Mouse (Mus musculus) kidney, adult 8-10 months (tissue): ENCODE data around the gene Cdk18.

Experiments used
- DNase-seq, 2 experiments: peaks; one replicate each; pipeline ENCODE4 v3.0.0; 2022

Cdk18 gene

DNA sequence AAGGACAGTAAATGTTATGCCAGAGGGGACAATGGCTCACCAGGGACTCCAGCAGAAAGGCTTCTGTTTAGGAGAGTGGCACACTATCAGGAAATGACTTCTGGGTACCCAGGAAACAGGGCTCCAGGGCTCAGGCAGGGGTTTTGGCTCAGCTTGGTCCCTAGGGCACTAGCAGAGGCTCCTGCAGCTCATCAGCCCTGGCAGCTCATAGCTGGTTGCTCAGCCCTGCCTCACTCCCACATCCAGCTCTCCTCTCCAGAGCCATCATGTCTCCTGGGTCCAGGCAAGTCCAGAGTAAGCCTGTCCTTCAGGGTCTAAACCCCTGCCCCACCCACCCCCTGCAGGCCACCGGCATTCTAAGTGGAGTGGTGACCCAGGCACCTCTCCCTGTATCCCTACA is 28.1 kb downstream of the Cdk18 start:
- no peak for DNase-seq

DNA sequence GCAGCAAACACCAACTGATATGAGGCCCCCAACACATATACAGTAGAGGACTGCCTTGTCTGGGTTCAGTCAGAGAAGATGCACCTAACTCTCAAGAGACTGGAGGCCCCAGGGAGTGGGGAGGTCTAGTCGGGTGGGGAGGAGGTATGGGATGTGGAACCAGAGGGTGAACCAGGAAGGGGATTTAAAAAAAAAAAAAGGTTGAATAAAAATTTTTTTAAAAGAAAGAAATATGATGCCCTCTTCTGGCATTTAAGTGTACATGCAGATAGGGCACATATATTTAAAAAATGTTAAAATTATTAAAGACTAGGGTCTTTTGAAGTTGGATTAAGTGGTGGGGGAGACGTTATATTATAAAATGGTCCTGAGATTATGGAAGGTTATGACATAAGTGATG is 30.1 kb downstream of the Cdk18 start:
- no peak for DNase-seq

DNA sequence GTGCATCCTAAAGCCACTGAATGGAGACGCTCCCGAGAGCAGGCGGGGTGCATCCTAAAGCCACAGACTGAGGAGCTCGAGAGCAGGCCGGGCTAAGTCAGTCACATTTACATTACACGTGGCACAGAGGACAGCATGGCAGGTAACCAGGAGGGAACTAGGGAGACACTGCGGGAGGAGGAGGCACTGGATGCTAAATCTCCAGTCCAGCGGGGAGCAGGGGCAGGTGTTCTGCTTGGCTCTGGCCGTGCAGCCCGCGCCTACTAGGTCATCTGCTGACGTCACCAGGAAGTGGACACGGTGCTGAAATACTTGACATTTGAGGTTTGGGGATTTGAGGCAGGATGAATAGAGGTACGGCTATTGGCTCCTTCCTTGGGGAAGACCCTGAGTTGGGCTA is 35.1 kb downstream of the Cdk18 start:
- no peak for DNase-seq

- DNase-seq, result no peak
Measured at GRCm38 (mm10) chr1:132101953-132102697, 37.4 kb downstream of the Cdk18 start.

DNA sequence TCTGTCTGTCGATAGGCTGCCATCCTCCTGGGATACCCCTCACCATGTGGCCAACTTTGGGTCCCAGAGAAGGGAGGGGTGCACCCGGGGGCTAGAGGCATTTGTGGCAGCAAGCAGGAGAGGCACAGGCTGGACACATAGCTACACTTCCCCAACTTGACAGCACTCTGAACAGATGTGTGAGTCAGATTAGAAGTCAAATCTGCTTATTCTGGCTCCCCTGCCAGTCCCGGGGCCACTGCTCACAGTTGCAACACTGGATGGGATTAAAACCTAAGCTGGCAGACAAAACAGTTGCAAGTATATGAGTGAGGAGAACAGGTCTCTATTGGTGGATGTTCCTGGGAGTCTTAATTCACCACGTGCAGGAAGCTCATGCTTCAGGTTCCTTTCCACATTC is 39.7 kb downstream of the Cdk18 start:
- DNase-seq, result no peak

DNA sequence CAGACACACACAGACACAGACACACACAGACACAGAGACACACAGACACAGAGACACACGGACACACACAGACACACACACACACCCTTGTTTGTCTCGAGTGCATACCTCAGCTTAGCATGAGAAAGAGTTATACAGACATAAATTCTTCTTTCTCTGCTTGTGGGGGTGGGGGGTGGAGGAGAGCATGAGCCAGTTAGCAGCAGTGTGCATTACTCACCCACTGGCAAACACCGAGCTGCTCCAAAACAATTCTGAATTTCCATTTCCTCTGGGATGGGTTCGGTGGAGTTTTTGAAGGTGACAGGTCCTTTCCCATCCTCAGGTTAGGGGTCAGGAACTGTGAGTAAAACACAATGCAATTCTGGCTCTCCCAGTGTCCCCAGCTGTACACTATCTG is 40.5 kb downstream of the Cdk18 start:
- no peak for DNase-seq

DNA sequence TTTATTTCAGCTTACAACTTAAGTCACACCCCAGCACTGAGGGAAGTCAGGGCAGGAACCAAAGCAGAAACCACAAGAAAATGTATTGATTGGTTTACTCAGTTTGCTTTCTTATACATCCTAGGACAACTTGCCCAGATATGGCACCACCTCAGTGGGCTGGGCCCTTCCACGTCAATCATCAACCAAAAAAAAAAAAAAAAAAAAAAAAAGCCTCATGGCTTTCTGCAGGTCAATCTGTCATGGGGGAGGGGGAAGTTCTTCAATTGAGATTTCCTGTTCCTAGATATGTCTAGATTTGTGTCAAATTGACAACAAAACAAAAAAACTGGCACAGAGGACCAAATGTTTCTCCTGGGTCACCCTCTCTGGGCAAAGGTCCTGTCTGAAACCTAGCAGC is 41.4 kb downstream of the Cdk18 start:
- DNase-seq, result no peak

- DNase-seq, result no peak
Measured at GRCm38 (mm10) chr1:132095356-132096004, 44.0 kb downstream of the Cdk18 start.

DNA sequence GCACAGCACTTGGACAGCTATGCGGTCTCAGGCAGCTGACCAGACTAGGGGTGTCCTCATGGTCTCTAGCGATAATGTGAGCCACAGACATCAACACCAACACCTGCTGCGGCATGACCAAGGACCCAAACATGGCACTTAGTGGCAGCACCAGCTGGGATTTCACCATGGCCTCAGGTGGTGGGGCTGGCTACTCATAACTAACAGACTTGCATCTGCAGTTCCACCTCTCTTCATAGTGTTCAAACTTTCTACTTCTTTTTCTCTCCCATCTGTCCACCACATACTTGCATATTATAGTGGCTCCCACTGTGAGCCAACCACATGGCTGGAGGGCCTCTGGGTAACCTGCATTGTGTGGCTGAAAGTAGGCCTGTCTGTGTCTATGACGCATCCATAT is 46.2 kb downstream of the Cdk18 start:
- DNase-seq, result no peak

DNA sequence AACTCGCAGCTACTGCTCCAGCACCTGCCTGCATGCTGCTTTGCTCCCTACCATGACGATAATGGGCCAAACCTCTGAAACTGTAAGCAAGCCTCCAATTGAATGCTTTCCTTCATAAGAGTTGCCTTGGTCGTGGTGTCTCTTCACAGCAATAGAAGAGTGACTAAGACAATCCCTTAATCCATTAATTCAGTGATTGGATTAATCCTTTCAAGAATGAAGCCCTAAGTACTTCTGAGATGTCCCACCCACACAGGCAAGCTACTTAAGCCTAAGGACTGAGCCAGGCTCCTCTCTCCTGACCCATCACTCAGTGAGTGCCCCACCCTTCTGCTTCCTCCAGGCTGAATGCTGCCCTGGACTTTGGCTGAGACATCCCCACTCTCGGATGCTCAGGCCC is 49.2 kb downstream of the Cdk18 start:
- DNase-seq, result no peak

- DNase-seq, result no peak
Measured at GRCm38 (mm10) chr1:132089767-132090166, 49.7 kb downstream of the Cdk18 start.

DNA sequence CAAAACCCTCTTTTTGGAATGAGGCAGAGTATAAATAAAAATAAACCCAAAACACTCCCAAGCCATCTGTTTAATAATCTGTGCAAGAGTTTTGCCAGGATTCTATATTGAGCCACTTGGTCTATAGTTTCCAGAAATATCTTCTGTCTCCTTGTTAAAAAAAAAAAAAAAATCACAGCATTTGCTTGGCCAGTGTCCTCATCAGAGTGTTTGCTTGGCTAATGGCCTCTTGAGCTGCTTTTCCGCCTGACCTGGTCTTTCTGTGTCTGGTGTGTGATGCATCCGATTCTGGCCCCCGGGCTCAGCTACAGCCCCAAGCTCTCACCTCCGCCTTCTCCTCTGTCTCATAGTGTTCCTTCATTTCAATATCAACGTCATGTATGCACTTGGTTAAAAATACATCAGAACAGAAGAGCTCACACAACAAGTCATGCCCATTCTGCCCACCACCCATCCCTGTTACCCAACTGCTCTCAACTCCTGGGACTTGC is 51.3 kb downstream of the Cdk18 start:
- DNase-seq, result no peak

DNA sequence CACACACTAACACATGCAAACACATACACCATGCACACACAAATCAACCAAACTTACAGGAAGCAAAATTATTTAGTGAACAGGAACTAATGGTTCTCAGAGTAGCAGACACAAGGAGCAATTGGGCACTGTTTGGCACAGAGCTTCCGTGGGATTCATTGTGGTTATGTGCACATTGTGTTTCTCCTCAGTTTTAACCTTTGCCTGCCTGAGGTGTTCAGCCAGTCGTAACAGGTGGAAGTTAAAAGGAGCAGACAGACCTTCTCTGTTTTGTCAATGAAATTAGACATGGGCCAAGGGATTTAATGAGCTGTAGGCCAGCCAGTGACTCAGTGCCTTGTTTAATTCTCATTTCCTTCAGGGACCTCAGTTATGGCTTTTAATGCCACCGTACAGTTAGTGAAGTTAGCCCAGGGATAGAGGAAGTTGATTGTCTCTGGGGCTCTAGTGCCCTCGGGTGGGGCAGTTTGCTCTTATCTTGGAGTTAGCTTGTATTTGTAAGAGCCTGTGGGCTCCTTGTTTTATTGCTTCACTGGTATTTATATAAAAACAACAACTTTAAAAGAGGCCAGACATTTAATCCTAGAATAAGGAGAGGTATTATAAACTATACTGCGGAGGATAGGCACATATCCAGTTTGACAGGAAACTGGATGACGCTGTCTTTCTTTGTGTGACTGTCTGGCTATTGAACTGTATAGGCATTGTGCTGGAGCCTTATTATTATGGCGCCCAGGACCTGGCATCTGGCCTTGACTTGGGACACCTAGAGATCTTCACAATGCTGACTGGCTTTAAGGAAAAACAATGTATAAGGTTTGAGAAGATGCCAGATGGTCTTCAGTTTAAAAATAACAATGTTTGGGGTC is 54.1 kb downstream of the Cdk18 start:
- DNase-seq, result no peak

GRCm38 (mm10) chr1:132078413-132078812 is 61.1 kb downstream of the Cdk18 start:
- DNase-seq, result no peak

DNA sequence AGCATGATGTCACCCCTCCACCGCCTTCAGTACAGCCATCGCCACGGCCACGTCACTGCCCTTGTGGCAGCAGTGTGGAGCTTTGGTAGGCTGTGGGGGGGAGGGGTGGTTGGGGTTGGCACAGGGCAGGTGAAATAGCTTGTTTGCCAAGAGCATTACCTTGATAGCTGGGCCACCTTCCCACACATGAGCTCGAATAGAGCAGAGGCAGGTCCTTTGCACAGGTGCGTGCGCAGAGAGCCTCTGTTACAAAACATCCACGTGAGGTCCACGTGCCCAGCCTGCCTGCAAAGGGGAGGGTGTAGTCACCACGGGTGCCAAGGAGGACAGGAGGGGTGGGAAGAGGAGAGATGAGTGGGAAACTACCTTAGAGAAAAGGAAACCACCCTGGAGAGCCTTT is 63.9 kb downstream of the Cdk18 start:
- peak; percentile 75 to 86 for DNase-seq

GRCm38 (mm10) chr1:132070659-132071058 is 68.8 kb downstream of the Cdk18 start:
- no peak for DNase-seq

DNA sequence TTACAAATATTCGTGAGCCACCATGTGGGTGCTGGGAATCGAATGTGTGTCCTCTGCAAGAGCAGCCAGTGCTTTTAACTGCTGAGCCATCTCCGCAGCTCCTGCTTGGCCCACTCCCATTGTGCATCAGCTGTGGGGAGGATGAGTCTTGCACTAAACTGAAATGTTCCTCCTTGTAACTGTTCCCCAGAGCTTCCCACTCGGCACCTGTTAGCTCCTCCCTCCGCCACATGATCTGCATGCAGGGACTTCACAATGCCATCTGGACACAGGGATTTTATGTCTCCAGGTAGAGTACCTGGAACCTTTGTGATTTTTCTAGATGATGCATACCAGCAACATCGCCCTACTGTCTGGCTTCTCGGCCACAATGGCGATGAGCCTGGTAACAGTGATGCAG is 70.0 kb downstream of the Cdk18 start:
- no peak for DNase-seq

DNA sequence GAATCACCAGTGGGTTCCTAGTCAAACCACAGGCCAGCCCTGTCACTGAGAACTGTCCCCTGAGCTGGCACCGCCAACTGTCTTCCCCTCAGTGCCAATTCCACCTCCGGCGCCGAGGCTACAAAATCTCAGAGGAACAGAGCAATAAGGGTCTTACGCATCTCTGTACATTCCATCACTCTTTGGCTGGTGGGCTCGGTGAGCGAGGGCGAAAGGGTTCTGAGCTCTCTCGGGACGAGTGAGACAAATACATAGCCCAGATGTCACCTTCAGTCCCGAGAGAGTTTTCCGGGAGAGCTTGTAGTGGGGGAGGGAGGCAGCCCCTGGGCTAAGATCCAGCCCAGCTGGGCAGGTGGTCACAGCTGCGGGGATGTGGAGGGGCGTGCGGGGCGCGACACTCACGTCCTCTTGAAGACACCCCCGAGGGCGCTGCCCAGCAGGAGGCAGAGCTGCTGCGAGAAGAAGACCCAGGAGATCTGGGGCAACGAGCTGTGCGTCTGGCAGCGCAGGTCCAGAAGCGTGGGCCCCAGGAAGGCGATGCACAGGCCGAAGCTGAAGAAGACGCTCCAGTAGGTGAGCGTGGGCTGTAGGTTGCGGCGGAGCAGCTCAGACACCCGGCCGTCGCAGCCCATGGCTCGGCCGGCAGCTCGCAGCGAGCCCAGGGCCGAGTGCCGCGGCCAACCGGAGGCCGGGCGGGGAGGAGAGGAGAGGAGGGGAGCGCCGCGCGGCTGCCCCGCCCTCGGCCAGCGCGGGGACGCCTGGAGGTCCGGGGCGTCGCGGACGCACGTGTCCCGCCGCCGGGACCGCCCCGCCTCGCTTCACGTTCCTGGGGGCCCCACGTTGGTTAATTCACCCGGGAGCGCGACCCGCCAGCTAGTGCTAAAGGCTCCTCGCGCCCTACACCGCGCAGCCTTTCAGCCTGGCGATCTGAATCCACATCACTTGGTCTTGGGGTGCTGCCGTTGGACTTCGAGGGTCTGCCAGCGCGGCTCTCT is 71.9 kb downstream of the Cdk18 start, which contains the start of gene Mfsd4a:
Mfsd4a (minus strand) TSS at position 802 of the 995 bp plus-strand sequence.
- DNase-seq, result peak; percentile 47 to 48

- no peak for DNase-seq
Measured at GRCm38 (mm10) chr1:132065475-132066172, 73.9 kb downstream of the Cdk18 start.

DNA sequence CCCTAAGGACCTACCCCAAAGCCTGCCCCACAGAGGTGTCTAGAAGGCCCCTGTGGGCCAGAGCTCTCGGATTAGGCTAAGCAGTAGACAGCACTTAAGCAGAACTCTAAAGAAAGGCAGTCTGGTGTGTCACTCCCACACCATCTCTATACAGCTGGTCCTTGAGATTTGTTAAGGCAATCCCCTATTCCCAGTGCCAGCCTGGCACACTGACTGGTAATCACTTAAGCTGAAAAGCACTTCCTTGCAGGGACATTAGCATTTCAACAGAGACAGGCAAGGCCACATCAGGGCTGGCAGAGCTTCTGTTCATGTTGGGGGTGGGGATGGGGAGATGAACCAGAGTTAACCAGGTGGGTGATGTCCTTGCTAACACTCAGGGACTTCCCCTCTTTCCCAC is 74.5 kb downstream of the Cdk18 start:
- DNase-seq, result no peak

GRCm38 (mm10) chr1:132063096-132063495 is 76.4 kb downstream of the Cdk18 start:
- no peak for DNase-seq
